Mouse (Mus musculus) E14TG2a.4 (cell line): ENCODE measurements around the gene Mcam.

ENCODE experiments used
- CTCF ChIP-seq: conservative IDR thresholded peaks from 2 replicates; pipeline ENCODE4 v1.5.1; 2014; ENCODE audit warnings: low read length
- NANOG ChIP-seq: IDR thresholded peaks from 2 replicates; pipeline ENCODE4 v1.6.1; 2014; ENCODE audit warnings: borderline replicate concordance, low read length, mixed read lengths

DNA sequence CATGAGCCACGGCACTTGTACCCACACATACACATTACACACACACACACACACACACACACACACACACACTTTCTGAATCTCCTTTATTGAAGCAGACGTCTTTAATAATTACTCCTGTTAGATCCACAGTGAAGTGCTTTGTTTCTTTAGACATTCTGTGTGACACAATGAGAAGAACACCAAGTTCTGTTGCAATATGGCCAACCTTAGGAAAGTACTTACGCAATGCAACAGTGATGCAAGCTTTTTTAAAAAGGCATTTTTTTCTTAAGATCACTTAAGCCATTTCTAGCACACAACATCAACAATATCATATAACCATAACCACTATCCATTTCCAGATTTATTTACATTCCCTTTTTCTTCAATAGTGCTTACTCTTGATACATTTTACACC, 56.9 kb downstream of the Mcam start:
- TF ChIP-seq CTCF (no peak), NANOG (no peak)
